Mouse (Mus musculus) small intestine, adult 2 months (tissue): ENCODE measurements at regions not wholly inside any gene's neighbourhood (a gene's known extent, or its start where the extent isn't known, plus 50 kb on each side); places are given as distances from the start of the nearest gene placed in this dataset.

ENCODE experiments used
- H3K27ac ChIP-seq: fragments of 200-500 bp; 2 replicates; pipeline ENCODE4 v1.5.1; 2012; ENCODE audit warnings: low read depth, low read length, control low read depth, inconsistent platforms; ENCODE audit not compliant: insufficient read depth
- H3K27me3 ChIP-seq: fragments of 200-500 bp; 2 replicates; pipeline ENCODE4 v1.6.1; 2012; ENCODE audit warnings: mild to moderate bottlenecking, moderate library complexity, low read length, inconsistent platforms; ENCODE audit not compliant: control insufficient read depth, insufficient read depth
- H3K36me3 ChIP-seq: fragments of 200-500 bp; 2 replicates; pipeline ENCODE4 v1.6.1; 2012; ENCODE audit warnings: mild to moderate bottlenecking, low read length, control low read depth, inconsistent platforms; ENCODE audit not compliant: control insufficient read depth, insufficient read depth
- H3K4me1 ChIP-seq: fragments of 200-500 bp; 2 replicates; pipeline ENCODE4 v1.6.1; 2012; ENCODE audit warnings: low read length, inconsistent platforms, mixed read lengths; ENCODE audit not compliant: control insufficient read depth, insufficient read depth, insufficient read length
- H3K4me3 ChIP-seq: fragments of 200-500 bp; 2 replicates; pipeline ENCODE4 v1.5.1; 2012; ENCODE audit warnings: low read depth, mild to moderate bottlenecking, control low read depth, inconsistent platforms, low read length, moderate library complexity
- CTCF ChIP-seq: fragments of 200-500 bp; IDR thresholded peaks from 2 replicates; pipeline ENCODE4 v1.5.1; 2012; ENCODE audit warnings: low read depth, mild to moderate bottlenecking, control low read depth, inconsistent platforms, low read length, moderate library complexity, mixed read lengths; ENCODE audit not compliant: insufficient replicate concordance, insufficient read length; ENCODE audit errors: extremely low read depth
- POLR2A ChIP-seq: fragments of 200-500 bp; IDR thresholded peaks from 2 replicates; pipeline ENCODE4 v1.6.1; 2012; ENCODE audit warnings: low read depth, mild to moderate bottlenecking, control low read depth, inconsistent platforms, low read length, moderate library complexity
- WGBS: fragments of 180-500 bp; shearing (Covaris S2); methylation state at CpG from one replicate; pipeline ENCODE4 v1.1.7; 2018; 5-methylcytosine and 5-hydroxymethylcytosine counted together

- H3K36me3 ChIP-seq, result no peaks in the 10 kb centered on the region
- WGBS, result 76% methylated on average over 7 of the region's 7 CpGs
- no peaks in the 10 kb centered on the region for H3K4me1 ChIP-seq
- TF ChIP-seq POLR2A (no peak), CTCF (no peak)
- no peak overlapping the region for H3K27ac ChIP-seq
- H3K4me3 ChIP-seq, result no peak overlapping the region
- no peaks in the 10 kb centered on the region for H3K27me3 ChIP-seq
These were observed 101.8 kb downstream of the Vgll3 start for GRCm38 (mm10) chr16:65916831-65917230.

GRCm38 (mm10) chr16:65925986-65926385, 110.9 kb downstream of the Vgll3 start:
- H3K36me3 ChIP-seq, result no peaks in the 10 kb centered on the region
- H3K4me1 ChIP-seq, result no peaks in the 10 kb centered on the region
- TF ChIP-seq CTCF, result no peak
- TF ChIP-seq POLR2A, result no peak
- no peaks in the 10 kb centered on the region for H3K27me3 ChIP-seq
- no peak overlapping the region for H3K27ac ChIP-seq
- H3K4me3 ChIP-seq, result no peak overlapping the region
- WGBS, result 42% methylated on average over 1 of the region's 1 CpGs

- WGBS, result 84% methylated on average over 4 of the region's 4 CpGs
- Histone ChIP-seq H3K27ac (no peak overlapping the region), H3K4me1 (no peaks in the 10 kb centered on the region), H3K4me3 (no peak overlapping the region), H3K36me3 (no peaks in the 10 kb centered on the region), H3K27me3 (no peaks in the 10 kb centered on the region)
- TF ChIP-seq CTCF (no peak), POLR2A (no peak)
These were observed 148.8 kb downstream of the Vgll3 start for GRCm38 (mm10) chr16:65963829-65964228.

- Histone ChIP-seq H3K4me3 (no peak overlapping the region), H3K27ac (no peak overlapping the region), H3K36me3 (no peaks in the 10 kb centered on the region), H3K27me3 (no peaks in the 10 kb centered on the region), H3K4me1 (no peaks in the 10 kb centered on the region)
- no peak for TF ChIP-seq POLR2A
- TF ChIP-seq CTCF, result no peak
- 46% methylated on average over 1 of the region's 1 CpGs for WGBS
These were observed 149.2 kb downstream of the Vgll3 start for GRCm38 (mm10) chr16:65964260-65964659.

- TF ChIP-seq CTCF (no peak), POLR2A (no peak)
- WGBS, result 53% methylated on average over 4 of the region's 4 CpGs
These were observed 162.0 kb downstream of the Vgll3 start for GRCm38 (mm10) chr16:65977075-65977474.

GRCm38 (mm10) chr16:65987186-65987585, 172.1 kb downstream of the Vgll3 start:
- no peak overlapping the region for H3K4me3 ChIP-seq
- no peak for TF ChIP-seq CTCF
- TF ChIP-seq POLR2A, result no peak
- no peaks in the 10 kb centered on the region for H3K27me3 ChIP-seq
- WGBS, result 34% methylated on average over 2 of the region's 2 CpGs
- no peaks in the 10 kb centered on the region for H3K4me1 ChIP-seq
- H3K36me3 ChIP-seq, result no peaks in the 10 kb centered on the region
- H3K27ac ChIP-seq, result no peak overlapping the region

More at GRCm38 (mm10) chr16:65977075-65977474, 162.0 kb downstream of the Vgll3 start:
- Histone ChIP-seq H3K27me3 (no peaks in the 10 kb centered on the region), H3K27ac (no peak overlapping the region), H3K4me1 (no peaks in the 10 kb centered on the region), H3K4me3 (no peak overlapping the region), H3K36me3 (no peaks in the 10 kb centered on the region)

- no peak for TF ChIP-seq POLR2A
- TF ChIP-seq CTCF, result no peak
- Histone ChIP-seq H3K27ac (no peak overlapping the region), H3K36me3 (no peaks in the 10 kb centered on the region), H3K4me3 (no peak overlapping the region), H3K27me3 (no peaks in the 10 kb centered on the region), H3K4me1 (no peaks in the 10 kb centered on the region)
- WGBS, result 81% methylated on average over 1 of the region's 1 CpGs
These were observed 184.3 kb downstream of the Vgll3 start for GRCm38 (mm10) chr16:65999343-65999742.

GRCm38 (mm10) chr16:66000728-66001273, 185.7 kb downstream of the Vgll3 start:
- WGBS, result 55% methylated on average over 6 of the region's 6 CpGs
- H3K36me3 ChIP-seq, result no peaks in the 10 kb centered on the region
- H3K4me1 ChIP-seq, result no peaks in the 10 kb centered on the region
- no peak overlapping the region for H3K4me3 ChIP-seq
- no peaks in the 10 kb centered on the region for H3K27me3 ChIP-seq
- no peak for TF ChIP-seq POLR2A
- no peak for TF ChIP-seq CTCF
- H3K27ac ChIP-seq, result no peak overlapping the region
